Mouse (Mus musculus) embryonic stem cell, embryonic (primary cell): ENCODE measurements at regions not wholly inside any gene's neighbourhood (a gene's known extent, or its start where the extent isn't known, plus 50 kb on each side); places are given as distances from the start of the nearest gene placed in this dataset.

Source experiments
- CTCF ChIA-PET, 4 experiments: fragments of 300-600 bp in 2 of 4; fragments of 350-600 bp in 2 of 4; sonication (Branson Sonifier 250); formaldehyde crosslinking; loops; one replicate each; lab custom pipeline; 2022; ENCODE audit warnings: inconsistent platforms in 2 of 4; lab: Charles Lee
- POLR2A ChIA-PET, 4 experiments: fragments of 300-600 bp in 2 of 4; fragments of 350-600 bp in 2 of 4; sonication (Branson Sonifier 250); formaldehyde crosslinking; loops; one replicate each; lab custom pipeline; 2022; ENCODE audit warnings: antibody characterized with exemption in 4 of 4, inconsistent platforms in 1 of 4; lab: Charles Lee

GRCm38 (mm10) chr1:52324356-52324755 is 91.3 kb upstream of the Gls start:
- ChIA-PET CTCF (interaction anchor here in 1 of 4 experiments (1.7 kb wide), 1 partner anchor 17 kb away, joined by 6 read pairs; no protein-coding TSS in a partner anchor), POLR2A (interaction anchor here in 1 of 4 experiments (0.6 kb wide), 1 partner anchor 13 kb away, joined by 3 read pairs; no protein-coding TSS in a partner anchor)

- POLR2A ChIA-PET, result interaction anchor here in 2 of 4 experiments (0.6 to 1.4 kb wide), 4 partner anchors 13 to 695 kb away, joined by 3 to 6 read pairs (median 4); partner anchors contain the start of gene Gls (in 1 of the 2)
- CTCF ChIA-PET, result interaction anchor here in 1 of 4 experiments (0.6 kb wide), 1 partner anchor 188 kb away, joined by 4 read pairs; no protein-coding TSS in a partner anchor
Measured at GRCm38 (mm10) chr1:52312076-52312633, 79.1 kb upstream of the Gls start.

- POLR2A ChIA-PET, result interaction anchor here in 1 of 4 experiments (0.9 kb wide), 1 partner anchor 74 kb away, joined by 3 read pairs; the partner anchor contains the start of gene Gls
- CTCF ChIA-PET, result interaction anchor here (0.5 to 1.8 kb wide), 16 partner anchors 10 to 445 kb away, joined by 3 to 7 read pairs (median 3); partner anchors contain the start of genes Gls (in 1 of the 4) and Nemp2 (in 1 of the 4)
Measured at GRCm38 (mm10) chr1:52306892-52307291, 73.9 kb upstream of the Gls start.

- CTCF ChIA-PET, result interaction anchor here in 3 of 4 experiments (0.7 to 1.8 kb wide), 8 partner anchors 9 to 1336 kb away, joined by 3 to 6 read pairs (median 4); partner anchors contain the start of genes Gls (in 1 of the 3) and Nemp2 (in 1 of the 3)
- POLR2A ChIA-PET, result interaction anchor here in 2 of 4 experiments (0.6 to 0.7 kb wide), 2 partner anchors 38 to 512 kb away, joined by 3 read pairs; no protein-coding TSS in a partner anchor
Measured at GRCm38 (mm10) chr1:52305679-52306632, 72.9 kb upstream of the Gls start.

GRCm38 (mm10) chr1:52302557-52302956 is 69.5 kb upstream of the Gls start:
- CTCF ChIA-PET, result interaction anchor here in 3 of 4 experiments (0.6 to 1.3 kb wide), 8 partner anchors 9 to 190 kb away, joined by 3 to 15 read pairs (median 3); no protein-coding TSS in a partner anchor
- POLR2A ChIA-PET, result interaction anchor here in 1 of 4 experiments (1.5 kb wide), 1 partner anchor 69 kb away, joined by 4 read pairs; the partner anchor contains the start of gene Gls

- CTCF ChIA-PET, result interaction anchor here in 1 of 4 experiments (0.6 to 1.1 kb wide), 2 partner anchors 80 to 447 kb away, joined by 3 to 5 read pairs; no protein-coding TSS in a partner anchor
Measured at GRCm38 (mm10) chr1:52301266-52301665, 68.2 kb upstream of the Gls start.

GRCm38 (mm10) chr1:52299559-52299958 is 66.5 kb upstream of the Gls start:
- ChIA-PET CTCF (no interaction called here), POLR2A (interaction anchor here in 1 of 4 experiments (0.6 kb wide), 1 partner anchor 1413 kb away, joined by 5 read pairs; no protein-coding TSS in a partner anchor)

More at GRCm38 (mm10) chr1:52301266-52301665, 68.2 kb upstream of the Gls start:
- POLR2A ChIA-PET, result no interaction called here

- POLR2A ChIA-PET, result no interaction called here
- CTCF ChIA-PET, result no interaction called here
Measured at GRCm38 (mm10) chr1:52298336-52298735, 65.3 kb upstream of the Gls start.

GRCm38 (mm10) chr1:52296178-52296577 is 63.1 kb upstream of the Gls start:
- ChIA-PET POLR2A (interaction anchor here in 2 of 4 experiments (0.6 to 0.9 kb wide), 2 partner anchors 64 to 288 kb away, joined by 3 to 4 read pairs; no protein-coding TSS in a partner anchor), CTCF (interaction anchor here in 2 of 4 experiments (1.0 to 1.1 kb wide), 2 partner anchors 11 kb away, joined by 3 read pairs; no protein-coding TSS in a partner anchor)

- CTCF ChIA-PET, result interaction anchor here in 1 of 4 experiments (0.7 kb wide), 1 partner anchor 912 kb away, joined by 3 read pairs; no protein-coding TSS in a partner anchor
- POLR2A ChIA-PET, result interaction anchor here in 2 of 4 experiments (1.8 to 2.1 kb wide), 2 partner anchors 61 to 62 kb away, joined by 7 to 8 read pairs; partner anchors contain the start of gene Gls (in 2 of the 2)
Measured at GRCm38 (mm10) chr1:52294521-52294920, 61.5 kb upstream of the Gls start.

- POLR2A ChIA-PET, result interaction anchor here in 3 of 4 experiments (0.5 to 2.1 kb wide), 7 partner anchors 9 to 1958 kb away, joined by 3 to 8 read pairs (median 4); partner anchors contain the start of gene Gls (in 3 of the 3)
- CTCF ChIA-PET, result interaction anchor here in 1 of 4 experiments (0.9 kb wide), 1 partner anchor 9 kb away, joined by 4 read pairs; no protein-coding TSS in a partner anchor
Measured at GRCm38 (mm10) chr1:52293393-52294099, 60.5 kb upstream of the Gls start.
